Mouse (Mus musculus) forebrain, embryonic 13.5 days (tissue): ENCODE data around the gene Bank1. TPM values are rescaled to one million over a fixed set of nuclear protein-coding genes. Genes with fewer than 3 reads are reported as not detected.
"Not testable (repeated sequence)": the region's sequence is repeated elsewhere in the genome, so short reads cannot be mapped to it uniquely, and the experiment has no call there.

Source experiments
- ATAC-seq: fragments of 200-750 bp; cut with Nextera tagmentation; 2 replicates; pipeline ENCODE4 v1.8.0; 2017
- H3K27ac ChIP-seq: fragments of 300-500 bp; sonication (generic); 2 replicates; pipeline ENCODE4 v1.5.1; 2015; ENCODE audit warnings: inconsistent platforms, mild to moderate bottlenecking, moderate library complexity
- H3K27me3 ChIP-seq: fragments of 300-500 bp; sonication (generic); 2 replicates; pipeline ENCODE4 v1.6.1; 2015; ENCODE audit warnings: mild to moderate bottlenecking, inconsistent platforms
- H3K36me3 ChIP-seq: fragments of 300-500 bp; sonication (generic); 2 replicates; pipeline ENCODE4 v1.6.1; 2015; ENCODE audit warnings: mild to moderate bottlenecking, inconsistent platforms; ENCODE audit not compliant: poor library complexity, severe bottlenecking
- H3K4me1 ChIP-seq: fragments of 300-500 bp; sonication (generic); 2 replicates; pipeline ENCODE4 v1.6.1; 2015; ENCODE audit warnings: inconsistent platforms
- H3K4me2 ChIP-seq: fragments of 300-500 bp; sonication (generic); 2 replicates; pipeline ENCODE4 v1.6.1; 2015; ENCODE audit warnings: inconsistent platforms, mild to moderate bottlenecking, moderate library complexity
- H3K4me3 ChIP-seq: fragments of 300-500 bp; sonication (generic); 2 replicates; pipeline ENCODE4 v1.5.1; 2015; ENCODE audit warnings: mild to moderate bottlenecking, inconsistent platforms
- H3K9ac ChIP-seq: fragments of 300-500 bp; sonication (generic); 2 replicates; pipeline ENCODE4 v1.6.1; 2015; ENCODE audit warnings: mild to moderate bottlenecking, inconsistent platforms
- H3K9me3 ChIP-seq: fragments of 300-500 bp; sonication (generic); replicated peaks from 2 replicates; pipeline ENCODE4 v1.6.1; 2016; ENCODE audit warnings: inconsistent platforms
- WGBS: fragments of 180-500 bp; shearing (Covaris S2); methylation state at CpG from one replicate; pipeline ENCODE4 v1.1.7; 2015; 5-methylcytosine and 5-hydroxymethylcytosine counted together
- polyA plus RNA-seq: library from polyadenylated mRNA; unstranded; fragments of >200 nt; fragmentation: Nextera tagmentation; extraction: Ambion mirVana; gene quantifications from 2 replicates; pipeline ENCODE4 v1.2.1, GENCODE M21; 2015

Gene Bank1
- polyA plus RNA-seq, 1 experiment from 2014 or later: 0.18 TPM

GRCm38 (mm10) chr3:136321936-136322335 lies 3.9 kb downstream of the Bank1 start:
- 89% methylated on average over 3 of the region's 3 CpGs for WGBS
- no peaks in the 10 kb centered on the region for H3K36me3 ChIP-seq
- no peak overlapping the region for H3K4me3 ChIP-seq
- ATAC-seq: no peak
- no peak overlapping the region for H3K4me2 ChIP-seq
- no peaks in the 10 kb centered on the region for H3K4me1 ChIP-seq
- H3K27me3 ChIP-seq: no peaks in the 10 kb centered on the region
- no peak overlapping the region for H3K9ac ChIP-seq
- no peaks in the 10 kb centered on the region for H3K9me3 ChIP-seq
- no peak overlapping the region for H3K27ac ChIP-seq

DNA sequence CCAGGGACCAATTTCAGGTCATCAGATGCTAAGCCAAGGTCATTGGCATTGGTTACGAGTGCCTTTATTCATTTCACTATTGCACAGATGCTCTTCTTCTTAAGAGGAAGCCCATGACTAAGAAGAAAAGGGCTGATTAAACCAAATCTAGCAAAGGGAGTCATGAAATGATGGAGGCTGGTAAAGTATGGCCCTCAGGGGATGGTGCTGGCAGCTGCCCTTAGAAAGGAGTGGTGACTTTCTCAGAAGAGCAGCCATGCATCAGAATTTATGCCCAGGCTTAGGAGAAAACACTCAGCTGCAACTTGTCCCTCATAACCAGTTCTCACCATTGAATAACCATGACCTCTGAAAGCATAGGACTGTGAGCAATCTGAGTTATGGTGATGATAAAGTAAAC lies 17.4 kb downstream of the Bank1 start:
- no peaks in the 10 kb centered on the region for H3K36me3 ChIP-seq
- H3K27ac ChIP-seq: no peak overlapping the region
- H3K9me3 ChIP-seq: no peaks in the 10 kb centered on the region
- H3K4me1 ChIP-seq: 0 out of 2 replicates have a peak, but pooled peaks cover 3% of the 10 kb centered on the region
- no peak overlapping the region for H3K9ac ChIP-seq
- H3K4me3 ChIP-seq: no peak overlapping the region
- no peak for ATAC-seq
- no peak overlapping the region for H3K4me2 ChIP-seq
- H3K27me3 ChIP-seq: no peaks in the 10 kb centered on the region
- WGBS: 94% methylated on average over 1 of the region's 1 CpGs

- Histone ChIP-seq H3K9me3 (no peaks in the 10 kb centered on the region), H3K4me1 (0 out of 2 replicates have a peak, but pooled peaks cover 3% of the 10 kb centered on the region), H3K27ac (no peak overlapping the region), H3K9ac (no peak overlapping the region), H3K27me3 (no peaks in the 10 kb centered on the region), H3K36me3 (no peaks in the 10 kb centered on the region), H3K4me2 (no peak overlapping the region), H3K4me3 (no peak overlapping the region)
- 40% methylated on average over 5 of the region's 5 CpGs for WGBS
- peak; percentile 41; the same call in 1 of the 2 replicates for ATAC-seq
These were observed 19.2 kb downstream of the Bank1 start for GRCm38 (mm10) chr3:136306564-136307158.

DNA sequence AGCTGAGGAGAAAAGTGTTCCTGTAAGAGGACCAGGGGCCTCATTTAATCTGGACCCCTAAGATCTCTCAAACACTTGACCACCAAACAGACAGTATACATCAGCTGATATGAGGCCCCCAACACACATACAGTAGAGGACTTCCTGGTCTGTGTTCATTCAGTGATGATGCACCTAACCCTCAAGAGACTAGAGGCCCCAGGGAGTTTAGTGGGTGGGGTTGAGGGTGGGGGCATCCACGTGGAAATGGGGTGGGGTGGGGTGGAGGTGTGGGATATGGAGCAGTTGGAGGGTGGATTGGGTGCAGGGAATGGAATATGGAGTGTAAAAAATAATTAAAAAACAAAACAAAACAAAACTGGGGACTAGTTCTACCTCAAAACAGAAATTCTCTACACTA lies 23.3 kb downstream of the Bank1 start:
- 0 out of 2 replicates have a peak, but pooled peaks cover 3% of the 10 kb centered on the region for H3K4me1 ChIP-seq
- 60% methylated on average over 1 of the region's 1 CpGs for WGBS

DNA sequence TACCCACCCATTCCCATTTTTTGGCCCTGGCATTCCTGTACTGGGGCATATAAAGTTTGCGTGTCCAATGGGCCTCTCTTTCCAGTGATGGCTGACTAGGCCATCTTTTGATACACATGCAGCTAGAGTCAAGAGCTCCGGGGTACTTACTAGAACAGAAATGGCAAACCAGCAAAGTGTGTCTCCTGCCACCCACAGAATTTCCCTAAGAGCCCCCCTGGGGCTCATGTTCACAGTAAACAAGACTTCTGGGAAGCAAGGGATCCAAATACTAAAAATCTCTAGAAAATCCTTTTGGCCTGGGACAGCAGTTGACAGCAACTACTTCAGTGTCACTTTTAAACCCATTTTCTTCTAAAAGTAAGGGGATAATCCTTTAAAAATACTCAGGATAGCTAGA lies 25.1 kb downstream of the Bank1 start:
- ATAC-seq, H3K36me3 ChIP-seq, H3K4me2 ChIP-seq, H3K9ac ChIP-seq, H3K9me3 ChIP-seq, H3K4me3 ChIP-seq, H3K27ac ChIP-seq, H3K27me3 ChIP-seq, H3K4me1 ChIP-seq: not testable (repeated sequence)
- 81% methylated on average over 2 of the region's 2 CpGs for WGBS

More for the DNA sequence above, 23.3 kb downstream of the Bank1 start:
- Histone ChIP-seq H3K36me3 (no peaks in the 10 kb centered on the region), H3K27ac (no peak overlapping the region), H3K9ac (no peak overlapping the region), H3K27me3 (no peaks in the 10 kb centered on the region), H3K4me3 (no peak overlapping the region), H3K4me2 (no peak overlapping the region), H3K9me3 (no peaks in the 10 kb centered on the region)
- no peak for ATAC-seq

- Histone ChIP-seq H3K4me1 (no peaks in the 10 kb centered on the region), H3K36me3 (no peaks in the 10 kb centered on the region), H3K27me3 (no peaks in the 10 kb centered on the region), H3K9ac (no peak overlapping the region), H3K4me3 (no peak overlapping the region), H3K27ac (no peak overlapping the region), H3K4me2 (no peak overlapping the region), H3K9me3 (no peaks in the 10 kb centered on the region)
- 79% methylated on average over 2 of the region's 2 CpGs for WGBS
- ATAC-seq: no peak
These were observed 28.5 kb downstream of the Bank1 start for GRCm38 (mm10) chr3:136297355-136297754.

DNA sequence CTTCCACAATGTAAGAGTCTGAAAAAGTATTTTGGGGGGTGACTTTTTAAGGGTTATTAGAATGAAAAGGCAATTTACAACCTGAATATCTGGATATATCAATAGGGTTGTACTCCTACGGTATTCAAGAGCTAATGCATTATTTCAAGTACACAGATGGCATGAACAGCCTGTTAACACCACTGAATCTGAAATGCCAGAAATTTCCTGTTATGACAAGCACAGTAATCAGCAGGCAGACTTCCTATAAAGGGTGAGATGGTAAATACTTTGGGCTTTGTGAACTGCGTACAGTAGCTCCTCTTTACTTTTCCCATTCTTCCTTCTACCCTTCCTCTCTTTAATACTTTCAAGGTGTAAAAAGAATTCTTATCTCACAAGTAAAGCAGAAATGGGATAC lies 30.6 kb downstream of the Bank1 start:
- peak; percentile 77; the same call in 1 of the 2 replicates for ATAC-seq

GRCm38 (mm10) chr3:136287883-136288282 lies 38.0 kb downstream of the Bank1 start:
- Histone ChIP-seq H3K4me2 (no peak overlapping the region), H3K27me3 (no peaks in the 10 kb centered on the region), H3K9me3 (no peaks in the 10 kb centered on the region), H3K4me1 (no peaks in the 10 kb centered on the region), H3K36me3 (no peaks in the 10 kb centered on the region), H3K9ac (no peak overlapping the region), H3K4me3 (no peak overlapping the region), H3K27ac (no peak overlapping the region)
- no peak for ATAC-seq
- WGBS: 77% methylated on average over 2 of the region's 2 CpGs

More for the DNA sequence above, 30.6 kb downstream of the Bank1 start:
- H3K36me3 ChIP-seq: no peaks in the 10 kb centered on the region
- H3K4me2 ChIP-seq: no peak overlapping the region
- no peaks in the 10 kb centered on the region for H3K27me3 ChIP-seq
- H3K4me1 ChIP-seq: no peaks in the 10 kb centered on the region
- H3K9ac ChIP-seq: no peak overlapping the region
- no peak overlapping the region for H3K27ac ChIP-seq
- H3K4me3 ChIP-seq: no peak overlapping the region
- H3K9me3 ChIP-seq: no peaks in the 10 kb centered on the region
- 88% methylated on average over 2 of the region's 2 CpGs for WGBS

GRCm38 (mm10) chr3:136264969-136265595 lies 60.8 kb downstream of the Bank1 start:
- no peaks in the 10 kb centered on the region for H3K4me1 ChIP-seq
- H3K27ac ChIP-seq: no peak overlapping the region
- no peaks in the 10 kb centered on the region for H3K9me3 ChIP-seq
- 88% methylated on average over 8 of the region's 8 CpGs for WGBS
- ATAC-seq: no peak
- H3K4me2 ChIP-seq: no peak overlapping the region
- H3K36me3 ChIP-seq: no peaks in the 10 kb centered on the region
- no peaks in the 10 kb centered on the region for H3K27me3 ChIP-seq
- H3K9ac ChIP-seq: no peak overlapping the region
- H3K4me3 ChIP-seq: no peak overlapping the region

GRCm38 (mm10) chr3:136257761-136258160 lies 68.1 kb downstream of the Bank1 start:
- Histone ChIP-seq H3K4me1 (no peaks in the 10 kb centered on the region), H3K9me3 (no peaks in the 10 kb centered on the region), H3K9ac (no peak overlapping the region), H3K4me2 (no peak overlapping the region), H3K36me3 (no peaks in the 10 kb centered on the region), H3K27ac (no peak overlapping the region), H3K4me3 (no peak overlapping the region), H3K27me3 (no peaks in the 10 kb centered on the region)
- WGBS: 91% methylated on average over 3 of the region's 3 CpGs
- ATAC-seq: no peak

- Histone ChIP-seq H3K36me3 (no peaks in the 10 kb centered on the region), H3K27me3 (no peaks in the 10 kb centered on the region), H3K9me3 (no peaks in the 10 kb centered on the region), H3K27ac (no peak overlapping the region), H3K4me1 (no peaks in the 10 kb centered on the region), H3K4me2 (no peak overlapping the region), H3K4me3 (no peak overlapping the region), H3K9ac (no peak overlapping the region)
- 65% methylated on average over 2 of the region's 2 CpGs for WGBS
- no peak for ATAC-seq
These were observed 71.2 kb downstream of the Bank1 start for GRCm38 (mm10) chr3:136254713-136255112.

GRCm38 (mm10) chr3:136252820-136253219 lies 73.0 kb downstream of the Bank1 start:
- ATAC-seq: no peak
- WGBS: 83% methylated on average over 4 of the region's 4 CpGs
- Histone ChIP-seq H3K9me3 (no peaks in the 10 kb centered on the region), H3K4me3 (no peak overlapping the region), H3K4me2 (no peak overlapping the region), H3K27me3 (no peaks in the 10 kb centered on the region), H3K9ac (no peak overlapping the region), H3K27ac (no peak overlapping the region), H3K36me3 (no peaks in the 10 kb centered on the region), H3K4me1 (no peaks in the 10 kb centered on the region)

DNA sequence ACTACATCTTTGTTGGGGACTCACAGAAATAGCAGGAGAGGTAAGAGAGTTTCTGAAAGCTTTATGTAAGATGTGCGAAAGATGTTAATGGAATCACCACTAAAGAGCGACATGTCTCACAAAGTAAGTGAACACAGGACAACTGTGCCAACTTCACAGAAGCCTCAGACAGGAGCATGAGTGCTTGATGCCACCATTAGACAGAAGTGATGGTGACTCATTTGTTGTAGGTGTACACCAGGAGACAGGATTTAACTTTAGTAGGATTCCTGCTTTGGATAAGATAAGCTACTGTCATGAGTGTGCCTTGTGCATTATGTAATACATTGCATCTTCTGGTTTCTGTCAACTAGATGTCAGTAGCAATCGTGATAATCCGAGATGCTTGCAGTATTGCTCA lies 74.3 kb downstream of the Bank1 start:
- 96% methylated on average over 4 of the region's 4 CpGs for WGBS

More for the DNA sequence above, 74.3 kb downstream of the Bank1 start:
- H3K4me3 ChIP-seq: no peak overlapping the region
- no peak overlapping the region for H3K9ac ChIP-seq
- ATAC-seq: no peak
- H3K4me1 ChIP-seq: no peaks in the 10 kb centered on the region
- no peak overlapping the region for H3K4me2 ChIP-seq
- H3K9me3 ChIP-seq: no peaks in the 10 kb centered on the region
- no peaks in the 10 kb centered on the region for H3K36me3 ChIP-seq
- no peak overlapping the region for H3K27ac ChIP-seq
- H3K27me3 ChIP-seq: no peaks in the 10 kb centered on the region
